Mouse (Mus musculus) bone marrow, adult 2 months (tissue): ENCODE results near the gene Gab3.

Experiments
- CTCF ChIP-seq: fragments of 200-500 bp; IDR thresholded peaks from 2 replicates; pipeline ENCODE4 v1.5.1; 2011; ENCODE audit warnings: low read length, control low read depth; ENCODE audit not compliant: control insufficient read depth, insufficient read depth
- POLR2A ChIP-seq: fragments of 200-500 bp; IDR thresholded peaks from 2 replicates; pipeline ENCODE4 v1.6.1; 2011; ENCODE audit warnings: low read depth, mild to moderate bottlenecking, control low read depth, low read length, borderline replicate concordance; ENCODE audit not compliant: control insufficient read depth

GRCm38 (mm10) chrX:75035162-75035561 is 50.1 kb downstream of the Gab3 start:
- TF ChIP-seq POLR2A (no peak), CTCF (no peak)
